Mouse (Mus musculus) liver, adult 2 months (tissue): ENCODE measurements around the gene Hist1h2ab.

Experiments used
- CTCF ChIP-seq: fragments of 200-500 bp; IDR thresholded peaks from 2 replicates; pipeline ENCODE4 v1.5.1; 2011; ENCODE audit warnings: low read depth, low read length, control low read depth
- POLR2A ChIP-seq: fragments of 200-500 bp; IDR thresholded peaks from 2 replicates; pipeline ENCODE4 v1.6.1; 2011; ENCODE audit warnings: low read length, control low read depth; ENCODE audit not compliant: insufficient read depth; ENCODE audit errors: extremely low read depth

DNA sequence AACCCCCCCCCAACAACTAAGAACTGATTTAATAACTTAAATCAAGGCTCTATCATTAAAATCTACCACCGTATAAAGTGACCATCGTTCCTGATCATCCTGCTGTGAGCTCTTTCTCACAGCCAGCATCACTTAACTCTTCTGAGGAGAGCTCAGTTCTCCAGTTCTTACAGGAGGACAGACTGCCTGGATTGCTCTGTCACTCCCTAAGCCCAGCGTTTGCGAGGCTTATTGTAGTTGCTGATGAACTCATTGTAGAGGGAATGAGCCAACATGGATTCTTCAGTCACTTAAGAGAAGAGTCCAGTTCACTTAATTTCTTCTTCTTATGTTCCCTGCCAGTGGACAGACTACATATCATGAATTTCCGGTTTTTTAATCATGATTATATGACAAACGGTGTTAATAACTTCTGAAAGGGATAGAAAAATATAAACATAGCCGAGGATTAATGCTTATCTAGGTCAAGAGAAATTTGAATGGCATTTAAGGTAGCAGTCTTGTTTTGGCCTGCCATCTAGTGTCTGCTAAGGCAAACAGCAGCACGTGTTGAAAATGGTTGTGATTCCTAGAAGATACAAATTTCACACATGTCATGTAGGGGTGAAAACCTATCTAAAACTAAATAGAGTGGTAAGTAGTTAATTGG, 18.6 kb upstream of the Hist1h2ab start:
- TF ChIP-seq POLR2A (no peak), CTCF (peak; percentile 57)
